Mouse (Mus musculus): Measurements from ENCODE around the gene Esrp2.

DNA sequence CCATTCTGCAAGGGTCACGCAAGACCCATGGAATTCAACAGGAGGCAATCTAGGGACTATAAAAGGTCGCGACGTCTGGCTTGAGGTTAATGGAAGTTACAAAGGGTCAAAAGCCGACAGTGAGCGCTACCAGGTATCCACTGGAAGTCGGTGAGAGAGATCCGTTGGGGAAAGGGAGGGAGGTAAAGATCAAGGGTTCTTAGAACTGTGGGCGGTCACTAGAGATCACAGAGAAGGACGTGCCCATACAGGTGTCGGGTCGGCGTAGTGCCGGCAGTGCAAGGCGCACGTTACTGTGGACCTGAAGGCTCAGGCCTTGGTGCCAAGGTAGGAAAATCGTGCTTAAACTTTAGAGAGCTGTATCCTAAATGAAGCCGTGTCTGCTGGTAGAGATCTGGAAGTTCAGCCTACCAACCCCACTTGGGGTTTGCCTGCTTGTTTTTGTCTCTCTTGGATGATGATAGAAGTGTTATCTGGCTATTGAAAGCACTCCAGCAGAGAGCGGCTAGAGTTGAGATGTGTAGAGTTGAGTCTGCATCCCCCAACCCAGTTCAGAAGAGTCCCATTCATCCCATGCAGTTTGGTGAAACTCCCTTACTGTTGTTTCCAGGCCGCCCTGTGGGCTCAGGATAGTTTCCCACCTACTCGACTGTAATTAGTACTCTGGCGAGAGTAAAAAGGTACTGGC, 588 bp upstream of the Esrp2 start:
- TF ChIP-seq CTCF (IDR thresholded peaks at IDR 0.05; ENCODE audit: extremely low read depth, insufficient read depth, low read length) (no peak), POLR2A (IDR thresholded peaks at IDR 0.05; ENCODE audit: extremely low read depth, insufficient read depth, low read length) (no peak)

Data from cortical plate, adult 2 months (tissue).